Mouse (Mus musculus) MEL (cell line): ENCODE results near the gene Rab3a. TPM values are rescaled to one million over a fixed set of nuclear protein-coding genes. Genes with fewer than 3 reads are reported as not detected.

ENCODE experiments used
- DNase-seq: peaks from one replicate; pipeline ENCODE4 v3.0.0; 2011; ENCODE audit warnings: low read depth, low spot score
- H3K27ac ChIP-seq: 2 replicates; pipeline ENCODE4 v1.5.1; 2012; ENCODE audit warnings: low read depth, mild to moderate bottlenecking, control low read depth, low read length, moderate library complexity; ENCODE audit not compliant: control insufficient read depth
- H3K27me3 ChIP-seq, 2 experiments: fragments of 150-350 bp in 1 of 2; sonication (generic) in 1 of 2; 2 replicates each; pipeline ENCODE4 v1.6.1; 2012; ENCODE audit warnings: low read length in 2 of 2, mild to moderate bottlenecking in 2 of 2, improper control_type of control experiment in 1 of 2, moderate library complexity in 1 of 2; ENCODE audit not compliant: insufficient read depth in 2 of 2, control insufficient read depth in 1 of 2
- H3K36me3 ChIP-seq, 2 experiments: 2 replicates each; pipeline ENCODE4 v1.6.1; 2012 to 2014; ENCODE audit warnings: low read length in 2 of 2, improper control_type of control experiment in 1 of 2, inconsistent platforms in 1 of 2, mild to moderate bottlenecking in 1 of 2; ENCODE audit not compliant: insufficient read depth in 2 of 2, control insufficient read depth in 1 of 2
- H3K4me1 ChIP-seq, 2 experiments: fragments of 150-350 bp in 1 of 2; sonication (generic) in 1 of 2; 2 replicates each; pipeline ENCODE4 v1.6.1; 2012; ENCODE audit warnings: low read length in 2 of 2, improper control_type of control experiment in 1 of 2, mild to moderate bottlenecking in 1 of 2; ENCODE audit not compliant: insufficient read depth in 2 of 2, control insufficient read depth in 1 of 2
- H3K4me3 ChIP-seq, 2 experiments: fragments of 150-350 bp in 1 of 2; sonication (generic) in 1 of 2; 2 replicates each; pipeline ENCODE4 v1.5.1; 2012; ENCODE audit warnings: low read depth in 2 of 2, low read length in 2 of 2, mild to moderate bottlenecking in 2 of 2, moderate library complexity in 2 of 2, control low read depth in 1 of 2, improper control_type of control experiment in 1 of 2; ENCODE audit not compliant: control insufficient read depth in 1 of 2, insufficient read depth in 1 of 2
- H3K79me2 ChIP-seq: 2 replicates; pipeline ENCODE4 v1.6.1; 2012; ENCODE audit warnings: mild to moderate bottlenecking, low read length, moderate library complexity; ENCODE audit not compliant: control insufficient read depth, poor library complexity, insufficient read depth
- H3K9ac ChIP-seq: 2 replicates; pipeline ENCODE4 v1.6.1; 2012; ENCODE audit warnings: low read depth, mild to moderate bottlenecking, control low read depth, low read length, moderate library complexity; ENCODE audit not compliant: control insufficient read depth, poor library complexity, severe bottlenecking
- H3K9me3 ChIP-seq: fragments of 150-350 bp; sonication (generic); replicated peaks from 2 replicates; pipeline ENCODE4 v1.6.1; 2012; ENCODE audit warnings: mild to moderate bottlenecking, low read length, improper control_type of control experiment, moderate library complexity; ENCODE audit not compliant: insufficient read depth
- BHLHE40 ChIP-seq: IDR thresholded peaks from 2 replicates; pipeline ENCODE4 v1.6.1; 2012; ENCODE audit warnings: low read depth, mild to moderate bottlenecking, inconsistent platforms, low read length, improper control_type of control experiment, borderline replicate concordance
- CHD1 ChIP-seq: IDR thresholded peaks from 2 replicates; pipeline ENCODE4 v1.6.1; 2012; ENCODE audit warnings: low read depth, mild to moderate bottlenecking, inconsistent platforms, low read length, improper control_type of control experiment
- CTCF ChIP-seq, 3 experiments: IDR thresholded peaks in 2 of 3; conservative IDR thresholded peaks in 1 of 3; 2 replicates each; pipeline ENCODE4 v1.5.1; 2011 to 2012; ENCODE audit warnings: low read length in 3 of 3, low read depth in 2 of 3, mild to moderate bottlenecking in 2 of 3, improper control_type of control experiment in 1 of 3, inconsistent platforms in 1 of 3, mixed read lengths in 1 of 3, moderate library complexity in 1 of 3; ENCODE audit not compliant: control insufficient read depth in 1 of 3, insufficient read depth in 1 of 3, poor library complexity in 1 of 3, severe bottlenecking in 1 of 3
- ETS1 ChIP-seq: IDR thresholded peaks from 2 replicates; pipeline ENCODE4 v1.6.1; 2012; ENCODE audit warnings: low read depth, mild to moderate bottlenecking, inconsistent platforms, low read length, improper control_type of control experiment, moderate library complexity
- GABPA ChIP-seq: IDR thresholded peaks from 2 replicates; pipeline ENCODE4 v1.6.1; 2012; ENCODE audit warnings: low read depth, mild to moderate bottlenecking, inconsistent platforms, low read length, improper control_type of control experiment, moderate library complexity
- HCFC1 ChIP-seq: IDR thresholded peaks from 2 replicates; pipeline ENCODE4 v1.6.1; 2012; ENCODE audit warnings: low read depth, mild to moderate bottlenecking, inconsistent platforms, low read length, improper control_type of control experiment, moderate library complexity
- MXI1 ChIP-seq: IDR thresholded peaks from 2 replicates; pipeline ENCODE4 v1.6.1; 2011; ENCODE audit warnings: mild to moderate bottlenecking, low read depth, low read length, improper control_type of control experiment
- MYB ChIP-seq: IDR thresholded peaks from 2 replicates; pipeline ENCODE4 v1.6.1; 2011; ENCODE audit warnings: mild to moderate bottlenecking, low read depth, low read length, improper control_type of control experiment
- NRF1 ChIP-seq: IDR thresholded peaks from 2 replicates; pipeline ENCODE4 v1.6.1; 2014; ENCODE audit warnings: low read depth, mild to moderate bottlenecking, inconsistent platforms, low read length, improper control_type of control experiment, moderate library complexity; ENCODE audit not compliant: poor library complexity, insufficient read depth, severe bottlenecking
- POLR2A ChIP-seq, 2 experiments: IDR thresholded peaks; 2 replicates each; pipeline ENCODE4 v1.6.1; 2011 to 2012; ENCODE audit warnings: low read length in 2 of 2, mild to moderate bottlenecking in 2 of 2, control low read depth in 1 of 2, improper control_type of control experiment in 1 of 2, low read depth in 1 of 2, moderate library complexity in 1 of 2; ENCODE audit not compliant: control insufficient read depth in 1 of 2, insufficient read depth in 1 of 2, poor library complexity in 1 of 2
- POLR2AphosphoS2 ChIP-seq: IDR thresholded peaks from 2 replicates; pipeline ENCODE4 v1.6.1; 2011; ENCODE audit warnings: low read length, improper control_type of control experiment
- RAD21 ChIP-seq: IDR thresholded peaks from 2 replicates; pipeline ENCODE4 v1.6.1; 2011; ENCODE audit warnings: mild to moderate bottlenecking, low read depth, low read length, improper control_type of control experiment
- SMC3 ChIP-seq: IDR thresholded peaks from 2 replicates; pipeline ENCODE4 v1.6.1; 2011; ENCODE audit warnings: low read depth, low read length, improper control_type of control experiment
- TBP ChIP-seq: IDR thresholded peaks from 2 replicates; pipeline ENCODE4 v1.8.0; 2011; ENCODE audit warnings: low read depth, low read length, improper control_type of control experiment
- TCF12 ChIP-seq: IDR thresholded peaks from 2 replicates; pipeline ENCODE4 v1.6.1; 2014; ENCODE audit warnings: low read depth, mild to moderate bottlenecking, inconsistent platforms, low read length, improper control_type of control experiment, moderate library complexity
- ZC3H11A ChIP-seq: IDR thresholded peaks from 2 replicates; pipeline ENCODE4 v1.6.1; 2012; ENCODE audit warnings: low read depth, mild to moderate bottlenecking, inconsistent platforms, low read length, improper control_type of control experiment
- ZKSCAN1 ChIP-seq: IDR thresholded peaks from 2 replicates; pipeline ENCODE4 v1.6.1; 2012; ENCODE audit warnings: low read depth, mild to moderate bottlenecking, inconsistent platforms, low read length, improper control_type of control experiment, moderate library complexity
- polyA plus RNA-seq, 2 experiments: library from polyadenylated mRNA; stranded (reverse) in 1 of 2; unstranded in 1 of 2; fragments of >175 nt in 1 of 2; fragments of >200 nt in 1 of 2; gene quantifications; 2 replicates each; pipeline versions ENCODE4 v1.2.1 to v1.2.4; 2012; ENCODE audit warnings: low replicate concordance in 2 of 2, low read depth in 1 of 2; ENCODE audit not compliant: insufficient read length in 2 of 2, insufficient read depth in 1 of 2, missing spikeins in 1 of 2
- total RNA-seq: library from RNA; depleted of rRNA; stranded (reverse); fragments of 300-350 nt; gene quantifications from 2 replicates; pipeline ENCODE4 v1.2.3, GENCODE M21; 2012

Rab3a gene
- total and polyA plus RNA-seq, 3 experiments: 1.8 to 5.6 TPM; not detected in 1

DNA sequence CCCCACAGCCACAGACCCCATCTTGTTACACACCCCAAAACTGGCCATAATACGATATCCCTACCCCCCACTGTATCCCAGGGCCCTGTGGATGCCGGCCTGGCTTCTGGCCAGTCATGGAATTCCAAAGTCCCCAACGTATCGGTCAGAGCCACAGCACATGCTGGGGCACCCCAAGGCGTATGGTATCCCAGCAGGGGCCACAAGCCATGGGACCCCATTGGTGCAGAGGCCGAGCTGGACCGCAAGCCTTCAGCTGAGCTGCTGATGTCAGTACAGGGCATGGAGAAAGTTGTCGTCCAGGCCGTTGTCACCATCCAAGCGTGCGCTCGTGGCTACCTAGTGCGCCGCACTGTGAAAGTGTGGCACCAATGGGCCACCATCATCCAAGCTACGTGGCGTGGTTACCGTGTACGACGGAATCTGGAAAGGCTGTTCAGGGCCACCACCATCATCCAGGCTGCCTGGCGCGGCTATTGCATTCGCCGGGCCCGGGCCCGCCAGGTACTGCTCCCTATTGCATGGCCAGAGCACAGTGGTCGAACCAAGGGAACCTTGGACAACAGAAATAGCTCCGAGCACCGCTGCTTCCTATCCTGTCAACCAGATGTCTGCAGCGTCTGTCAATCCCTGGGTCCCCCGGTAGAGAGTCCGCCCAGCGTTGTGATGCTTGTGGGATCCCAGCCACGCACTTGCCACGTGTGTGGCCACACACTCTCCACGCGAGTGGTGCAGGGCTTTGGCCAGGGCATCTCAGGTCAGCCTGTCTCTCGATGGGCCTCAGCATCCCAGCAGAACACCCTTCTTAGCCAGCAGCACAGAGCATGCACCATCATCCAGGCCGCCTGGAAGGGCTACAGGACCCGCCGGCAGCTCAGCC lies 37.7 kb upstream of the Rab3a start:
- H3K9ac ChIP-seq: no peak overlapping the region
- no peaks in the 10 kb centered on the region for H3K79me2 ChIP-seq
- no peaks in the 10 kb centered on the region for H3K27me3 ChIP-seq
- H3K27ac ChIP-seq: no peak overlapping the region
- TF ChIP-seq HCFC1 (no peak), NRF1 (no peak), CTCF (IDR thresholded peaks at IDR 0.05 in 2 of 3, conservative IDR thresholded peaks at IDR 0.05 in 1 of 3; ENCODE audit: control insufficient read depth in 1 of 3, insufficient read depth in 1 of 3, low read depth in 2 of 3, low read length in 3 of 3, poor library complexity in 1 of 3, severe bottlenecking in 1 of 3) (no peak), POLR2AphosphoS2 (no peak), TCF12 (no peak), MXI1 (no peak), CHD1 (no peak), BHLHE40 (no peak), ZKSCAN1 (no peak), ETS1 (no peak), POLR2A (IDR thresholded peaks at IDR 0.05; ENCODE audit: control insufficient read depth in 1 of 2, insufficient read depth in 1 of 2, low read depth in 1 of 2, low read length in 2 of 2, poor library complexity in 1 of 2) (no peak)
- no peaks in the 10 kb centered on the region for H3K9me3 ChIP-seq
- H3K4me3 ChIP-seq: no peak overlapping the region
- no peaks in the 10 kb centered on the region for H3K4me1 ChIP-seq
- no peaks in the 10 kb centered on the region for H3K36me3 ChIP-seq
- no peak for DNase-seq

DNA sequence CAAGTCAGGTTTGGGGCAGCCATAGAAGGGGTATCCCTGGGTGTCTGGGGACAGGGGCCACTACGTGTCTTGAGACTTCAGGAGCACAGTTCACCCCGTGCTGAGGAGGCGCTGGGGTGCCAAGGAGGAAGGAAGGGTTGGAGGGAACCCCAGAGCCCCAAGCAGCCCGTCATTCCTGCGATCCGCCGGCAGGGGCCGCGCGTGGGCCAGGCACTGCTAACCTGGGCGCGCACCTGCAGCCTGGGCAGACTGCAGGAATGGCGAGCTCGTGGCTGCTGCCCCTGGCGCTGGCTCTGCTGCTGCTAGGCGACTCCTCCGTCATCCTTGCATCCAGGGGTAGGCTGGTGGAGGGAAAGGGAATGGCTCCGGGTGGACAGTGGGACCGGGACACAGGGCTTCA lies 36.2 kb upstream of the Rab3a start, which contains the start of gene Gm3336:
Gene Gm3336, plus strand, starts transcription at position 247 of the 400 bp plus-strand sequence.
- no peaks in the 10 kb centered on the region for H3K27me3 ChIP-seq
- H3K9ac ChIP-seq: peak within 1 kb of the TSS; percentile 0; the same call in 1 of the 2 replicates
- H3K4me1 ChIP-seq: no peaks in the 10 kb centered on the region
- DNase-seq: peak; percentile 72
- no peak within 1 kb of the TSS for H3K4me3 ChIP-seq
- H3K27ac ChIP-seq: no peak within 1 kb of the TSS
- H3K36me3 ChIP-seq: no peaks in the 10 kb centered on the region
- TF ChIP-seq MYB (no peak), TBP (no peak), GABPA (no peak), NRF1 (0 out of 2 replicates have a peak, but pooled peaks have one; percentile 15), ZC3H11A (peak; percentile 45; the same call in 1 of the 2 replicates), RAD21 (peak; percentile 66), CTCF (IDR thresholded peaks at IDR 0.05 in 2 of 3, conservative IDR thresholded peaks at IDR 0.05 in 1 of 3; ENCODE audit: control insufficient read depth in 1 of 3, insufficient read depth in 1 of 3, low read depth in 2 of 3, low read length in 3 of 3, poor library complexity in 1 of 3, severe bottlenecking in 1 of 3) (peak; percentile 84 to 96 (median 85)), SMC3 (peak; percentile 60)
- H3K9me3 ChIP-seq: no peaks in the 10 kb centered on the region
- no peaks in the 10 kb centered on the region for H3K79me2 ChIP-seq
